Mouse (Mus musculus): ENCODE data around the gene Myef2.

Gene Myef2

GRCm38 (mm10) chr2:125067894-125068293, 55.6 kb downstream of the Myef2 start, which contains the start of gene Slc24a5:
Gene Slc24a5, plus strand, starts transcription at chr2:125068124.
- in situ Hi-C loops (cut with MseI, MboI): no loop called here

- in situ Hi-C loops (cut with MseI, MboI): no loop called here
Observed at GRCm38 (mm10) chr2:125067373-125067772, 56.1 kb downstream of the Myef2 start.

GRCm38 (mm10) chr2:125062944-125063343, 60.5 kb downstream of the Myef2 start:
- in situ Hi-C loops (cut with MseI, MboI): no loop called here

GRCm38 (mm10) chr2:125061451-125061850, 62.0 kb downstream of the Myef2 start:
- in situ Hi-C loops (cut with MseI, MboI): no loop called here

- in situ Hi-C loops (cut with MseI, MboI): loop anchor here in 1 of 2 experiments (10.0 kb wide), 1 partner anchor 127 kb away; no protein-coding TSS in a partner anchor
Observed at GRCm38 (mm10) chr2:125057250-125057815, 66.1 kb downstream of the Myef2 start.

- in situ Hi-C loops (cut with MseI, MboI): loop anchor here in 1 of 2 experiments (10.0 kb wide), 1 partner anchor 129 kb away; no protein-coding TSS in a partner anchor
Observed at GRCm38 (mm10) chr2:125055316-125055903, 68.1 kb downstream of the Myef2 start.

All from mouse trophoblast stem cell (cell line).